Mouse (Mus musculus): ENCODE measurements at regions not wholly inside any gene's neighbourhood (a gene's known extent, or its start where the extent isn't known, plus 50 kb on each side); places are given as distances from the start of the nearest gene placed in this dataset.

- DNase-seq (ENCODE audit: low read depth), result no peak
Observed at GRCm38 (mm10) chr8:126854121-126855055, 91.3 kb downstream of the Tomm20 start.

DNA sequence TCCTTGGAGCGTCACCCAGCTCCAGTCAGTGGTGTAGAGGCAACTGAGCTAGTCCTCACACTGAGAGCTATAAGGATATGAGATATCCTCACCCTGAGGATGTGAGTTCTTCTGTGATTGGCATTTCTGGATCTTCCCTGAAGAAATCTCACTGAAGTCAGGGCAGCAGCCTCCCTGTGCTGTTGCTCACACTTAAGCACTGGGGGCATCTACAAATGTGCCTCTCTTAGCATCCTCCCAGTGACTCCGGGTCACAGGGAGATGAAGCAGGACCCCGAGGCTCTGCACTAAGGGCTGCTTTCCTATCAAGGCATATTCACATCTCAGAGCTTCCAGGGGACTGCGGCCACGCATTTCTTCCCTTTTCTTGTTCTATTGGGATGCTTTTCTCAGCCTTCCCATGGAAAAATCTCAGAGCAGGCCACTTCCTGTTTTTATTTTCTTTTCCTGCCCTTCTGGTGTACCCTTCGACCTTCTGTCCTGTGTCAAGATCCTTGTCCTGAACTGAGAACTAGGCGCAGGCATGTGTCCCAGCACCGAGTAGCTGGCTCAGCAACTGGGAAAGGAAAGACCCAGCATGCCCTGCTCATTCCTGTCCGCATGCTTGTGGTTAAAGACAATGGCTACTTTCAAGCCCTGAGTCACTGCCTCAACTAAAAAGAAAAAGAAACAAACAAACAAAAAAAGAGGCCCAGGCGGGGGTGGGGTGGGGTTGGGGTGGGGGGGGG is 92.8 kb downstream of the Tomm20 start:
- no peak for DNase-seq (ENCODE audit: low read depth)

- no peak for DNase-seq (ENCODE audit: low read depth)
Observed at GRCm38 (mm10) chr8:126852184-126852583, 93.5 kb downstream of the Tomm20 start.

DNA sequence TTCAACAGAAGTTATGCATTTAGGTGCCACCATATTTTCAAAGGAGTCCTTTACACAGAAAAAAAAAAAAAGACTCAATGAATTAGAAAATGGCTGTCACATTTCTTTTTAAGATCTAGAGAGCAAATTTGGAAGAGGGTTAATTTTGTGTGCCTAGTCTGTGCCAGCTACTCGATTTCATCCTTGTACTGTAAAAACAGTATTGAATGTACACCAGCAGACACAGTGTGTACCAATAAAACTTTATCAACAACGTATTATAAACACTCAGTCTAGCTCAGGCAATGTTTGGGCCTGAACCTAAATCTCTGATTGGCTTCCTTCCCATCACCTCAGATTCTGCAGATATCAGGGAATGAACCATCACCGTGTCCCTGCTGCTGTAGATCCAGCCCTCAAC is 93.9 kb downstream of the Tomm20 start:
- DNase-seq (ENCODE audit: low read depth), result no peak

DNA sequence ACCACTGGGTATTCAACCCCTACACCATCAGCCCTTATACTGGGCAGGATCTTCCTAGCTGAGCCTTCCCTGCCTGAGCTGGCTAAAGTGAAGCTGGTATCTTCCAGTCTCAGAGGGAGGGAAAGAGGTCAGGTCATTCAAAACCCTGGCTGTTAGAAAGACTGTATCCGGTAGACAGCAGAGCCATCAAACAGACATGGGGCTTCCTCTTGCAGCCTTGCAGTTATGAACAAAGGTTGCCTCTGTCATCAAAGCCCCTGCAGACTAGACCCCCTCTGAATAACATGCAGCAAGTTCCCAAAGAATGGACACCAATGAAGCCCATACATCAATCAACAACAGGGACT is 95.5 kb downstream of the Tomm20 start:
- no peak for DNase-seq (ENCODE audit: low read depth)

DNA sequence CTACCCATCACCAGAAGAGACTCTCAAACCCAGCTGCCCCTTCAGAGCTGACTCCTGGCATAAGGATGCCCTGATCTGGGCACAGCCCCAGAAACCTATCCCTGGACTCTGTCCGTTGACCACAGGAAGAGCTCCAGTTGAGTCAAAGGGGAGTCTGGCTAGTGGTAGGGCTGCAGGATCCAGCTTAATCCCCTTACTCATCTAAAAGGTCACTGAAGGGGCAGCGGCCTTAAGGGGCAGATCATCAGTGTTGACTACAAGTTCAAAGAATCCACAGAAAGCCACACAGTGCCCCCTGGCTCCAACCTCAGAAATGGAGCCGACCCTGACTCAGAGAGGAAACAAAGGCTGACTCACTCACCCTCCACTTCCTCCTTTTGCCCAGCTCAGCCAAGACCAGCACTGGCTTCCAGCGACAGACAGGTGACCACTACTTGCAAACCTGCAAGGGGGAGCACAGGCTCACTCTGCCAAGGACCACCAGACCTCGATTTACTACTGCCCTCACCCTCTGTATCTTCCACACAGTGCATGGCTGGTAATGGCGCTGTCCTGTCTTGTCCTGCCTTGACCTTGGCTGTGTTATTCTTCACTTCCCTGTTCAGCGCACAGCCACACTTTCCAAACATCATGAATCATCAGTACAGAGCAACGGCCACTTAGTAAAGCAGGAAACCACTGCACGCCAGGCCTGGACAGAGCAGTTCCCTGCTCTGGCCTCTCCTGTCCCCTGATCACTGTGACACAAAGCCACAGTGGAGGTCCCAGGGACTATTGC is 96.0 kb downstream of the Tomm20 start:
- no peak for DNase-seq (ENCODE audit: low read depth)

DNA sequence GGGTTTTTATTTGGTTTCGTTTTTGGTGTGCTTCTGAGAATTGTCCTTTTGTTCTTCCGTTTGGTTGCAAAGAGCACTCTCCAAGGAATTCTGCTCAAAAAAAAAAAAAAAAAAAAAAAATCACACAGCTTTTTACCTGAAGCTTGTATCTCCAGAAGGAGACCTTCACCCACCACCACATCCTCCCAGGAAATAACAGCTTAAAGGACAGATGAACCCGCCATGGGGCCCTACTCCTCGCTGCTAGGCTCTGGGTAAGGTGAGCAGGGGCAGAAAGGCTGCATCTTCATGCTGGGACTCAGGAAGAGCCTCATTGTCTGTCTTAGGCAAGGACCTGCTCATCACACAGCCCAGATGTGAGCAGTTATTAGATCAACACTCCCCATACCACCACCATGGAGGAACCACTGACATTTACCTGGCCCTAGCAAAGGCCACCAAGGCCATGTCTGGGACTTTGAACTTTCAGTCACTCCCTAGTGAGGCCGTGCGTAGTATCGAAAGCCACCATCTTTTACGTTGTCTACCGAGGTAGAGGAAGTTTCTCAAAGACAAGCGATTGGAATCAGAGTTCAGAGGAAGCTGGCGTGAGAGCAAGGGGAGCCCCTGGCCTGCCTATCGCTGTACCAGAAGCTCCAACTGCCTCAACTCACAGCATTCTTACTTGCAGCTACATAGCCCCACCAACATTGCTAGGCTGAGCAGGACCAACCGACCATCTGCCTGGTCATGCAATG is 97.1 kb downstream of the Tomm20 start:
- no peak for DNase-seq (ENCODE audit: low read depth)

GRCm38 (mm10) chr8:126847664-126848353 is 97.8 kb downstream of the Tomm20 start:
- DNase-seq (ENCODE audit: low read depth), result no peak

DNA sequence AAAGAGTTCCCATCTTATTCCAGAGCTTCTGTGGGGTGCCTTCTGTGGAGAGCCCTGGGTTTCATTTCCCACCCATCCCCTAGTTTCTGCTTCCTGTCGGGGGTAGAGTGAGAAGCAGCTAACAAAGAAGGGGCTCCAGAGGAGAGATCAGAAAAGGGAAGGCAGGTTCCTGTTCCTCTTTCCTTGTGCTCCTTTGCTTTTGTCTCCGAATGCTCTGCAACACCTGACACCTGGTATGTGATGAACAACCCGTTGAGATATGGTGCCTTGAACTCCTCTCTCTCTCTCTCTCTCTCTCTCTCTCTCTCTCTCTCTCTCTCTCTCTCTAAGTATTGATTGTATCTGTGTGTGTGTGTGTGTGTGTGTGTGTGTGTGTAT is 99.5 kb downstream of the Tomm20 start:
- DNase-seq (ENCODE audit: low read depth), result no peak

DNA sequence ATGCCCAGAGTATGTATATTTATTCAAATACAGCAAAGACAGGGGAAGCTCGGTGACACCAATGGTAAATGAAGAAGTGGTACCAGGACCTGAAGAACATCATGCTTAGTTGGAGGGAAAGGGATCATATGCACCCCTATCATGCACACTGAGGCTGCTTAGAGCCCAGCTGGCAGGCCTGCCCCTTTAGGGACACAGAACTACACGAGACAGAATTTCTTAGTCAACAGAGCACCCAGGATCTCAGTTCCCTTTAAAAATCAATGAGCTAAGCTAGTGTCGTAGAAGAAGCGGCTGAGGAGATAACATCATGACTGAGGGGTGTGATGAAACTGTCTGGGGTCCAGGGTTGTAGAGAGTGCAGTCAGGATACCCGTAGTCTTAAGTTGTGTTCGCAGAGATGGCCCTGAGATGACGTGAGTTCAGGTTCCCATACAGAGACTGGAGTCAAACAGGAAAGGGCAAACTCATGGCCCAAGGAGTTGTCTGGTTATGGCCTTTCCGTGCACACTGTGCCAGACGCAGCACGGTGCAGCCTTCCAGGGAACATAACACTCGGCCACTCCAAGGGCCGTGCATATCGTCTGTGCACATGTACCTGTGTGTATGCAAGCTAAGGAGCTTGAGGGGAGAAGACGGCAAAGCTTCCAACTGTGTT is 100.0 kb downstream of the Tomm20 start:
- DNase-seq (ENCODE audit: low read depth), result no peak

DNA sequence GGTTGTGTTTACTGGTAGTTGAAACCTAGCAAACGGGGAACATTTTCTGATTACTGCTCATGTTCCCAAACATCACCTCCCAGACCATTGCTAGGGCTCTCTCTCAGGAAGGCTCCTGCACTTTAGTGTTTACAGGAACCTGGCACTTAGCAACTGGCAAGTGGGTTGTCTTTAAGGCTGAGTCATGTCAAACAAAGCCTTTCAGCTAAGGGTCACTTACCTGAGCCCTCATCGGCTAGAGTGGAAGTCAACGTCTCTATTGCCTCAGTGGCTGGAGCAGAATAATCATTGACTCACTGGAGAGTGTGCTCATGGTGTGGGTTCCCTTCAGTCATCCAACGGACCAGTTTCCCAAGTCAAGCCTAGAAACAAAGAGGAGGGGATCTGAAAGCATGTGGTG is 101.0 kb downstream of the Tomm20 start:
- no peak for DNase-seq (ENCODE audit: low read depth)

DNA sequence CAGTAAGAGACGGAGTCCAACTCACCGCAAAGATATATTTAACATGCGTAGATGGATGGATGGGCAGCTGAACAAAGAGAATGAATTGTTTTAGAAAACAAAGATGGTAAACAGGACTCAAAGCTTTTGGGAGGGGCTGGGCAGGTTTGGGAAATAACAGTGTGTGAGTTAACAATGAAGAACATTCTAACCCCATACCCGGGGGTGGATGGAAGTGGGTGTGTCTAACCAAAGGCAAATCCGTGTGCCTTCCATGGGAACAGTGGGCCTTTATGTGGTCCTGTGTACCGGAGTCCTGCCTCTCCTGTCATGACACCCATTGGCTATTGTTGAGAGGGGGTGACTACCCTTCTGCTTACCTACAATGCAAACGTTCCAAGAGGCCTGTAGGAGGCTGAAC is 104.5 kb downstream of the Tomm20 start:
- DNase-seq (ENCODE audit: low read depth), result no peak

- DNase-seq (ENCODE audit: low read depth), result no peak
Observed at GRCm38 (mm10) chr8:126839712-126840355, 105.8 kb downstream of the Tomm20 start.

GRCm38 (mm10) chr8:126839039-126839711 is 106.5 kb downstream of the Tomm20 start:
- DNase-seq (ENCODE audit: low read depth), result no peak

DNA sequence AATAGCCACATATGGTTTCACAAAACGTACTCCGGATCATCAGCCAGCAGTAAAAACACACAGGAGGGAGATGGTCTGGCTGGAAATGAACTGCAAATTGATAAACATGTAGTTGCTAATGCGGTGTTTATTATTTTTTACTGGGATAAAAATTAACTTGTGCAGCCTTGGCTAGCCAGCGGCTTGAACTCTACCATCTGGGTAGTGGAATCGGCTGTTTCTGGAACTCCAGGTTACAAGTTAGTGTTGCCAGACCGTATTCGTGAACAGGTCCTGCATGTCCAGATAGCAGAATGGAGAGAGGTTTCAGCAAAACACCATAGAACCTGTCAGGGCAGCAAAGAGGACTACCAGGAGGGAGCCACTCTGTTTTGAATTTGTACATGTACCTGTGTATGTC is 107.4 kb downstream of the Tomm20 start:
- no peak for DNase-seq (ENCODE audit: low read depth)

GRCm38 (mm10) chr8:126837318-126838025 is 108.2 kb downstream of the Tomm20 start:
- DNase-seq (ENCODE audit: low read depth), result no peak

DNA sequence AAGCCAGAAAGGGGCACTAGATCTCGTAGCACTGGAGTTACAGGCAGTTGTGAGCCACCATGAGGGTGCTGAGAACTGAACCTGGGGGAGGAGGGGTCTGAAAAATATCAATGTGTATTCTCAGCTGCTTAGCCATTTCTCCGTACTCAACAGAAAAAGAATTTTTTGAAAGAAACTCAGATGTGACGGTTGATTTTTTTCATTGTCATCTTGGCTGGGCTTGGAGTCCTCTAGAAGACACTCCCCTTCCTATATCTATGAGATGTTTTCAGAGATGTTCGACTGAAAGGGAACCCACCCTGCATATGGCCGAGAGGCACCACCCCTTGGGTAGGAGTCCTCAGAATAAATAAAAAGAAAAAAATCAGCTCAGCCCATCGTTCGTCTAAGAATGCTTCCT is 110.1 kb downstream of the Tomm20 start:
- DNase-seq (ENCODE audit: low read depth), result no peak

- DNase-seq (ENCODE audit: low read depth), result no peak
Observed at GRCm38 (mm10) chr8:126833471-126834453, 111.9 kb downstream of the Tomm20 start.
